Mouse (Mus musculus): ENCODE measurements around the gene Htra3. TPM values are rescaled to one million over a fixed set of nuclear protein-coding genes. Genes with fewer than 3 reads are reported as not detected.

Gene Htra3
- polyA plus RNA-seq, 1 experiment from 2014 or later = 3.6 TPM

DNA sequence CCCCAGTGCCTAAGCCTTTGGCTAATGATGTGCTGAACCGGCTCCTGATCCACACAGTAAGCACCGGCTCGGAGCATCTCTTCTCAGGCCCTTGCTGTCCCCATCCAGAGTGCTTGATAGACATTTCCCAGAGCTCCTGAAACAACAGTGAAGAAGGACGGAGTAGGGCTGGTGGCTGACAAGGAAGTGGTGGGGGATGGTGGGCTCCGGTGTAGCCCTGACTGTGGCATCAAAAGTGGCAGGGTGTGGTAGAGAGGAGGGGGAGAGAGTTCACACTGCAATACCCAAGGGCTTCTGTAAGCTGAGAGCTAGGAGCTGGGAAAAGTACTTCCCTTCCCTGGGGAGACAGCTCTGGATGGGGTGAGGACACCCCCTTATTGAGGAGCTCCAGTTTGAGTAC lies 47.8 kb downstream of the Htra3 start:
- Histone ChIP-seq H3K27me3 (ENCODE audit: control insufficient read depth, insufficient read depth, low read length) (no peaks in the 10 kb centered on the region), H3K36me3 (replicated peaks; ENCODE audit: control insufficient read depth, insufficient read depth, low read depth, low read length) (no peaks in the 10 kb centered on the region), H3K4me1 (ENCODE audit: control insufficient read depth, insufficient read depth, low read length) (no peaks in the 10 kb centered on the region), H3K4me3 (ENCODE audit: low read depth, low read length) (no peak overlapping the region), H3K9ac (replicated peaks; ENCODE audit: low read length) (no peak overlapping the region), H3K9me3 (replicated peaks; ENCODE audit: control insufficient read depth, low read length) (no peaks in the 10 kb centered on the region), H3K4me2 (ENCODE audit: low read depth, low read length) (no peak overlapping the region), H3K27ac (replicated peaks; ENCODE audit: low read depth, low read length) (no peak overlapping the region)
- no peak for ATAC-seq (replicated peaks; ENCODE audit: insufficient number of reproducible peaks, low FRiP score, low TSS enrichment, low read depth)
- WGBS = 79% methylated on average over 5 of the region's 5 CpGs
- DNase-seq (ENCODE audit: low spot score) = no peak

GRCm38 (mm10) chr5:35631224-35631623 lies 48.4 kb downstream of the Htra3 start:
- no peak overlapping the region for H3K9ac ChIP-seq (replicated peaks; ENCODE audit: low read length)
- H3K36me3 ChIP-seq (replicated peaks; ENCODE audit: control insufficient read depth, insufficient read depth, low read depth, low read length) = no peaks in the 10 kb centered on the region
- H3K27me3 ChIP-seq (ENCODE audit: control insufficient read depth, insufficient read depth, low read length) = no peaks in the 10 kb centered on the region
- H3K9me3 ChIP-seq (replicated peaks; ENCODE audit: control insufficient read depth, low read length) = no peaks in the 10 kb centered on the region
- H3K27ac ChIP-seq (replicated peaks; ENCODE audit: low read depth, low read length) = no peak overlapping the region
- ATAC-seq (replicated peaks; ENCODE audit: insufficient number of reproducible peaks, low FRiP score, low TSS enrichment, low read depth) (no peak), DNase-seq (ENCODE audit: low spot score) (no peak)
- H3K4me2 ChIP-seq (ENCODE audit: low read depth, low read length) = no peak overlapping the region
- H3K4me3 ChIP-seq (ENCODE audit: low read depth, low read length) = no peak overlapping the region
- 84% methylated on average over 3 of the region's 3 CpGs for WGBS
- no peaks in the 10 kb centered on the region for H3K4me1 ChIP-seq (ENCODE audit: control insufficient read depth, insufficient read depth, low read length)

DNA sequence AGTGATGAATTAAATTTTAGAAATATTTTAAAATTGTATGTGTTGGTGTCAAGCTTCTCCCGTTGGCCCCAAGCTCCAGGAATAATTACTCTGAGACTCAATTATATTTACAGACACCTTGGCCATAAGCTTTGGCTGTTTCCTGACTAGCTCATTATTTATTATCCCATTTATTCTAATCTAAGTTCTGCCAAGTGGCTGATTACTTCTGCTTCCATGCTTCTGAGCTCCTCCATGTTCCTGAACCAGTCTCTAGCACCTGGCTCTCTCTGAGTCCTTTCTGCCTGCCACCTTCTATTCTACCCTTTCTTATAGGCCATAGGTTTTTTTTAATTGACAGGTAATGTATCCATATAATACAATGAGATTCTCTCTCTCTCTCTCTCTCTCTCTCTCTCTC lies 48.9 kb downstream of the Htra3 start:
- no peaks in the 10 kb centered on the region for H3K9me3 ChIP-seq (replicated peaks; ENCODE audit: control insufficient read depth, low read length)
- whole genome bisulfite sequencing = 94% methylated on average over 1 of the region's 1 CpGs

DNA sequence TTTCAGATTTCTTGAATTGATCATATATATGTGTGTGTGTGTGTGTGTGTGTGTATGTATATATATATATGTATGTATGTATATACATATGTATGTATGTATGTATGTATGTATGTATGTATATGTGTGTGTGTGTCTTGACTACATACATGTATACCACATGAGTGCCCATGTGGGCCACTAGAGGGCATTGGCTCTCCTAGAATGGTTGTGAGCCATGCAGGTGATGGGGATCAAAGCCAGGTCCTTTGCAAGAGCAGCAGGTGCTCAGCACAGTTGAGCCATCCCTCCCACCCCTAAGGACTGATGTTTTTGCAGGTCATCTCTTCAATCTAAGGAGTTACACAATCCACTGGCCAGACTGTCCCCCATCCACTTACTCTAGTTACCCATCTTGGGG lies 50.2 kb downstream of the Htra3 start:
- Histone ChIP-seq H3K4me1 (ENCODE audit: control insufficient read depth, insufficient read depth, low read length) (no peaks in the 10 kb centered on the region), H3K4me3 (ENCODE audit: low read depth, low read length) (no peak overlapping the region), H3K36me3 (replicated peaks; ENCODE audit: control insufficient read depth, insufficient read depth, low read depth, low read length) (no peaks in the 10 kb centered on the region), H3K4me2 (ENCODE audit: low read depth, low read length) (no peak overlapping the region), H3K9me3 (replicated peaks; ENCODE audit: control insufficient read depth, low read length) (no peaks in the 10 kb centered on the region), H3K9ac (replicated peaks; ENCODE audit: low read length) (no peak overlapping the region), H3K27ac (replicated peaks; ENCODE audit: low read depth, low read length) (no peak overlapping the region), H3K27me3 (ENCODE audit: control insufficient read depth, insufficient read depth, low read length) (no peaks in the 10 kb centered on the region)
- ATAC-seq (replicated peaks; ENCODE audit: insufficient number of reproducible peaks, low FRiP score, low TSS enrichment, low read depth) (no peak), DNase-seq (ENCODE audit: low spot score) (no peak)

More for the DNA sequence above, 48.9 kb downstream of the Htra3 start:
- Histone ChIP-seq H3K9ac (replicated peaks; ENCODE audit: low read length) (no peak overlapping the region), H3K4me2 (ENCODE audit: low read depth, low read length) (no peak overlapping the region), H3K4me1 (ENCODE audit: control insufficient read depth, insufficient read depth, low read length) (no peaks in the 10 kb centered on the region), H3K27me3 (ENCODE audit: control insufficient read depth, insufficient read depth, low read length) (no peaks in the 10 kb centered on the region), H3K27ac (replicated peaks; ENCODE audit: low read depth, low read length) (no peak overlapping the region), H3K36me3 (replicated peaks; ENCODE audit: control insufficient read depth, insufficient read depth, low read depth, low read length) (no peaks in the 10 kb centered on the region), H3K4me3 (ENCODE audit: low read depth, low read length) (no peak overlapping the region)
- DNase-seq (ENCODE audit: low spot score) (no peak), ATAC-seq (replicated peaks; ENCODE audit: insufficient number of reproducible peaks, low FRiP score, low TSS enrichment, low read depth) (no peak)

- no peaks in the 10 kb centered on the region for H3K27me3 ChIP-seq (ENCODE audit: control insufficient read depth, insufficient read depth, low read length)
- 44% methylated on average over 1 of the region's 1 CpGs for WGBS
- no peak overlapping the region for H3K9ac ChIP-seq (replicated peaks; ENCODE audit: low read length)
- H3K4me3 ChIP-seq (ENCODE audit: low read depth, low read length) = no peak overlapping the region
- no peaks in the 10 kb centered on the region for H3K4me1 ChIP-seq (ENCODE audit: control insufficient read depth, insufficient read depth, low read length)
- H3K36me3 ChIP-seq (replicated peaks; ENCODE audit: control insufficient read depth, insufficient read depth, low read depth, low read length) = no peaks in the 10 kb centered on the region
- H3K27ac ChIP-seq (replicated peaks; ENCODE audit: low read depth, low read length) = no peak overlapping the region
- DNase-seq (ENCODE audit: low spot score) (no peak), ATAC-seq (replicated peaks; ENCODE audit: insufficient number of reproducible peaks, low FRiP score, low TSS enrichment, low read depth) (no peak)
- no peaks in the 10 kb centered on the region for H3K9me3 ChIP-seq (replicated peaks; ENCODE audit: control insufficient read depth, low read length)
- H3K4me2 ChIP-seq (ENCODE audit: low read depth, low read length) = no peak overlapping the region
Measured at GRCm38 (mm10) chr5:35628685-35629084, 50.9 kb downstream of the Htra3 start.

- no peaks in the 10 kb centered on the region for H3K27me3 ChIP-seq (ENCODE audit: control insufficient read depth, insufficient read depth, low read length)
- ATAC-seq (replicated peaks; ENCODE audit: insufficient number of reproducible peaks, low FRiP score, low TSS enrichment, low read depth) (no peak), DNase-seq (ENCODE audit: low spot score) (no peak)
- no peak overlapping the region for H3K4me3 ChIP-seq (ENCODE audit: low read depth, low read length)
- H3K36me3 ChIP-seq (replicated peaks; ENCODE audit: control insufficient read depth, insufficient read depth, low read depth, low read length) = no peaks in the 10 kb centered on the region
- no peak overlapping the region for H3K9ac ChIP-seq (replicated peaks; ENCODE audit: low read length)
- H3K4me2 ChIP-seq (ENCODE audit: low read depth, low read length) = no peak overlapping the region
- H3K4me1 ChIP-seq (ENCODE audit: control insufficient read depth, insufficient read depth, low read length) = no peaks in the 10 kb centered on the region
- 64% methylated on average over 7 of the region's 7 CpGs for WGBS
- no peak overlapping the region for H3K27ac ChIP-seq (replicated peaks; ENCODE audit: low read depth, low read length)
- no peaks in the 10 kb centered on the region for H3K9me3 ChIP-seq (replicated peaks; ENCODE audit: control insufficient read depth, low read length)
Measured at GRCm38 (mm10) chr5:35627307-35627840, 52.2 kb downstream of the Htra3 start.

DNA sequence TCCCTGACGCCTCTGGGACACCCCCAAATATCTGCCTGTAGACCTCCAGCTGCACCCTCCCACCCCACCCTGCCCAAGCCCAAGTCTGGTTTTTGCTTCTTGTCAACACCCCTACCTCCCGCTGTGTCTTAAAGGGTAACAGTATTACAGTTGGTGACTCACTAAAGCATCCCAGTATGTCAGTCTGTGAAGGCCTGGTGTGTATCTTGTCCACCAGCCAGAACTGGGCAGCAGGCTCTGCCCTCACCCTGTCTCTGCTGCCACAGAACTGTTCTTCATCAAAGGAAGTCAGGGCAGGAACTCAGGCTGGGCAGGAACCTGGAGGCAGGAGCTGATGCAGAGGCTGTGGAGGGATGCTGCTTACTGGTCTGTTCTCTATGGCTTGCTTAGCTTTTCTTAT lies 53.2 kb downstream of the Htra3 start:
- ATAC-seq (replicated peaks; ENCODE audit: insufficient number of reproducible peaks, low FRiP score, low TSS enrichment, low read depth) = no peak
- H3K9ac ChIP-seq (replicated peaks; ENCODE audit: low read length) = no peak overlapping the region
- no peak overlapping the region for H3K4me3 ChIP-seq (ENCODE audit: low read depth, low read length)
- no peaks in the 10 kb centered on the region for H3K27me3 ChIP-seq (ENCODE audit: control insufficient read depth, insufficient read depth, low read length)
- H3K4me2 ChIP-seq (ENCODE audit: low read depth, low read length) = no peak overlapping the region
- H3K36me3 ChIP-seq (replicated peaks; ENCODE audit: control insufficient read depth, insufficient read depth, low read depth, low read length) = no peaks in the 10 kb centered on the region
- no peaks in the 10 kb centered on the region for H3K9me3 ChIP-seq (replicated peaks; ENCODE audit: control insufficient read depth, low read length)
- WGBS = 93% methylated on average over 2 of the region's 2 CpGs
- H3K4me1 ChIP-seq (ENCODE audit: control insufficient read depth, insufficient read depth, low read length) = no peaks in the 10 kb centered on the region
- H3K27ac ChIP-seq (replicated peaks; ENCODE audit: low read depth, low read length) = no peak overlapping the region
- no peak for DNase-seq (ENCODE audit: low spot score)

DNA sequence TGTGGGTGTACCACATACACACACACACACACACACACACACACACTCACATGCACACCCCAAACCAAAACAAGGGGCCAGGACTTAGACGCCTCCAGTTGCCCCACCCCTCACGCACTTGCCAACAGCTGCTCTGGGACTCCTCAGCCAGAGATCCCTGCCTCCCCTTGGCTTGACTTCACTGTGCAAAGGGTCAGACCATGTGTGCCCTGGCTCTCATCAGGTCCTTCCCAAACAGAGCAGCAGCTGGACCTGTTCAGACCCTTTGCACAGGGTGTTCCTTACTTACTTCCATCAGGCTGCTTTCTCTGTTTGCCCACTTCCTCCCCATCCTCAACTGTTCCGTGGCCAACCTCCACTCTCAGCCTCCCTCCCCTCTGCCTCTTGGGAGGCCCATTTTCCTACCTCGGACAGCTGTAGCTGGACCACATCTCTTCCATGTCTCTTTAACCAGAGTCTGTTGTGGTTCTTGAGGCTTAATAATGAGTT lies 54.8 kb downstream of the Htra3 start:
- no peaks in the 10 kb centered on the region for H3K27me3 ChIP-seq (ENCODE audit: control insufficient read depth, insufficient read depth, low read length)
- H3K4me1 ChIP-seq (ENCODE audit: control insufficient read depth, insufficient read depth, low read length) = 0 out of 2 replicates have a peak, but pooled peaks cover 3% of the 10 kb centered on the region
- no peak overlapping the region for H3K4me3 ChIP-seq (ENCODE audit: low read depth, low read length)
- no peak overlapping the region for H3K9ac ChIP-seq (replicated peaks; ENCODE audit: low read length)
- DNase-seq (ENCODE audit: low spot score) = no peak
- H3K4me2 ChIP-seq (ENCODE audit: low read depth, low read length) = no peak overlapping the region
- H3K9me3 ChIP-seq (replicated peaks; ENCODE audit: control insufficient read depth, low read length) = no peaks in the 10 kb centered on the region
- 74% methylated on average over 4 of the region's 4 CpGs for WGBS
- no peak for ATAC-seq (replicated peaks; ENCODE audit: insufficient number of reproducible peaks, low FRiP score, low TSS enrichment, low read depth)
- no peak overlapping the region for H3K27ac ChIP-seq (replicated peaks; ENCODE audit: low read depth, low read length)
- H3K36me3 ChIP-seq (replicated peaks; ENCODE audit: control insufficient read depth, insufficient read depth, low read depth, low read length) = no peaks in the 10 kb centered on the region

Data from embryonic facial prominence, embryonic 11.5 days (tissue).